Mouse (Mus musculus) lung, postnatal 0 days (tissue): ENCODE measurements around the gene Olfr1200.

Experiments used
- CTCF ChIP-seq: IDR thresholded peaks from 2 replicates; pipeline ENCODE4 v1.5.1; 2016; ENCODE audit warnings: antibody characterized with exemption, mild to moderate bottlenecking
- EP300 ChIP-seq: IDR thresholded peaks from 2 replicates; pipeline ENCODE4 v1.6.1; 2016; ENCODE audit warnings: antibody characterized with exemption, mild to moderate bottlenecking, control low read depth

DNA sequence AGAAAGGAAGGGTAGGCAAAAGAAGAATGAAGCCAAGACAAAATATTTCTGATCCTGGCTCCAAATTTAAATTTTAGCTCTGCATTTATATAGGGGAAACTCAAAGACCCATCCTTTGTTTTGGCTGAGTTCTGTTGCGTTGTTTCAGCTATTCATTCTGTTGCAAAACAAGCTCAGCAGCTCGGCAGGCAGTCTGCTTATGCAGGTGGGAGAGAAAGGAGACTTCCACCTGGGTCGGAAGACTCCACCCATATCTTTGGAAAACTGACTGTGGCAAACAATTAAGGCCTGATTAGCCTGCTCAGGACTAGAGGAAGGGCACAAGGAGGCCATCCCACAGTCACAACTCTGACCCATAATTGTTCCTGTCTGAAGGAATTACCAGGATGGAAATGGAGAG lies 26.9 kb downstream of the Olfr1200 start:
- no peak for TF ChIP-seq CTCF
- TF ChIP-seq EP300: no peak
